Mouse (Mus musculus): ENCODE measurements around the gene Cox19. TPM values are rescaled to one million over a fixed set of nuclear protein-coding genes. Genes with fewer than 3 reads are reported as not detected.

Cox19 gene
- total RNA-seq, 1 experiment from 2014 or later, result 68.3 TPM

GRCm38 (mm10) chr5:139297092-139297491 is 54.1 kb downstream of the Cox19 start:
- no peak for DNase-seq

- DNase-seq, result no peak
These were observed 57.1 kb downstream of the Cox19 start for GRCm38 (mm10) chr5:139294089-139294488.

- DNase-seq, result no peak
These were observed 59.2 kb downstream of the Cox19 start for GRCm38 (mm10) chr5:139291811-139292560.

GRCm38 (mm10) chr5:139290467-139291259 is 60.6 kb downstream of the Cox19 start:
- no peak for DNase-seq

GRCm38 (mm10) chr5:139288591-139288990 is 62.6 kb downstream of the Cox19 start:
- DNase-seq, result no peak

- DNase-seq, result no peak
These were observed 63.4 kb downstream of the Cox19 start for GRCm38 (mm10) chr5:139287787-139288186.

GRCm38 (mm10) chr5:139287099-139287498 is 64.1 kb downstream of the Cox19 start:
- no peak for DNase-seq

Small RNA genes lying within 50 kb of the gene (microRNA-seq; reads per million reads assigned to microRNA genes)
- 286 to 386 reads per million in 2 experiments for gene Mir339

Other genes with a start within 250 kb of the Cox19 start
- 16.4 and 20.0 TPM in 2 replicates for gene Prkar1b, start 201.4 kb downstream of the Cox19 start, total RNA-seq (2021)
- 18.9 and 20.4 TPM in 2 replicates for gene Dnaaf5, start 201.2 kb downstream of the Cox19 start, total RNA-seq (2021)
- 63.6 and 78.6 TPM in 2 replicates for gene Sun1, start 150.8 kb downstream of the Cox19 start, total RNA-seq (2021)
- 62.4 and 73.8 TPM in 2 replicates for gene Get4, start 99.1 kb downstream of the Cox19 start, total RNA-seq (2021)
- gene Adap1, start 25.8 kb downstream of the Cox19 start, total RNA-seq (2021), result 4.5 and 6.8 TPM in 2 replicates
- gene Cyp2w1, start 1.2 kb upstream of the Cox19 start, total RNA-seq (2021), result not detected in 2 replicates
- 12.1 and 14.8 TPM in 2 replicates for gene Gpr146, start 26.3 kb upstream of the Cox19 start, total RNA-seq (2021)
- gene C130050O18Rik, start 53.9 kb upstream of the Cox19 start, total RNA-seq (2021), result 0.30 TPM in 2 replicates
- 4.6 and 6.3 TPM in 2 replicates for gene Gper1, start 71.7 kb upstream of the Cox19 start, total RNA-seq (2021)
- gene 3110082I17Rik, start 109.1 kb upstream of the Cox19 start, total RNA-seq (2021), result 9.6 and 11.2 TPM in 2 replicates
- 23.2 and 24.1 TPM in 2 replicates for gene Zfand2a, start 133.1 kb upstream of the Cox19 start, total RNA-seq (2021)
- 0.15 TPM in 1 of 2 replicates, not detected in the other for gene Uncx, start 192.1 kb upstream of the Cox19 start, total RNA-seq (2021)